Mouse (Mus musculus) embryonic fibroblast, embryonic 13.5 days (primary cell): ENCODE data around the gene Ccdc152.

Experiments
- CTCF ChIP-seq: IDR thresholded peaks from 2 replicates; pipeline ENCODE4 v1.5.1; 2011; ENCODE audit warnings: mild to moderate bottlenecking, control low read depth, low read length, moderate library complexity, borderline replicate concordance; ENCODE audit not compliant: insufficient read depth
- POLR2A ChIP-seq: IDR thresholded peaks from 2 replicates; pipeline ENCODE4 v1.6.1; 2011; ENCODE audit warnings: low read depth, mild to moderate bottlenecking, control low read depth, low read length, moderate library complexity

- TF ChIP-seq CTCF: no peak
- no peak for TF ChIP-seq POLR2A
Measured at GRCm38 (mm10) chr15:3250620-3251019, 52.7 kb downstream of the Ccdc152 start.
